Mouse (Mus musculus) c-Kit-positive CD71-positive TER-119-negative erythroid progenitor cells, embryonic 14.5 days (primary cell): ENCODE measurements around the gene Gm17026.
"Not testable (repeated sequence)": the region's sequence is repeated elsewhere in the genome, so short reads cannot be mapped to it uniquely, and the experiment has no call there.

Experiments
- DNase-seq: peaks from one replicate; pipeline ENCODE4 v3.0.0-alpha.2; 2013; ENCODE audit warnings: low read depth

The Gm17026 gene

DNA sequence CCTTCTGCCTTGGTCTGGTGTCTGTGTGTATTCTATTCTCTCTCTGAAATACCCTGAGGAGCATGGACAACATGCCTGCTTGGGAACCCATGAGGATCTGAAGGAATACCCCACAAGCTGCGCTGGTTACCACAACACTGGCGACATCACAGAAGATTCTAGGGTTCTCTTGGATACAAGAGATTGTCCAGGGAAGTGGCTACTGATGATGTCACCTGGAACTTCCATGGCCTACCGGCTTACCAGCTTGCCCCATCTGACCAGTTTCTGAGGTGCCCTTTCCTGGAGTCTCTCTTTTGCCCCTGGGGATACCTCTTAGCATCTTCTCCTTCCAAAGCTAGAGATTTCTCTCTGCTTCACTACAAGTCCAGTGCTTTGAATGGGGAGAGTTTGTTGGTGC, at the start of gene Gm17026:
Gene Gm17026 (minus strand): TSS at position 101 of the 400 bp plus-strand sequence.
- not testable (repeated sequence) for DNase-seq

DNA sequence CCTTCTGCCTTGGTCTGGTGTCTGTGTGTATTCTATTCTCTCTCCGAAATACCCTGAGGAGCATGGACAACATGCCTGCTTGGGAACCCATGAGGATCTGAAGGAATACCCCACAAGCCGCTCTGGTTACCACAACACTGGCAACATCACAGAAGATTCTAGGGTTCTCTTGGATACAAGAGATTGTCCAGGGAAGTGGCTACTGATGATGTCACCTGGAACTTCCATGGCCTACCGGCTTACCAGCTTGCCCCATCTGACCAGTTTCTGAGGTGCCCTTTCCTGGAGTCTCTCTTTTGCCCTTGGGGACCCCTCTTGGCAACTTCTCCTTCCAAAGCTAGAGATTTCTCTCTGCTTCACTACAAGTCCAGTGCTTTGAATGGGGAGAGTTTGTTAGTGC, 37.4 kb upstream of the Gm17026 start, which contains the start of gene Gm9611:
Gene Gm9611 (minus strand): TSS at position 101 of the 400 bp plus-strand sequence.
- not testable (repeated sequence) for DNase-seq

DNA sequence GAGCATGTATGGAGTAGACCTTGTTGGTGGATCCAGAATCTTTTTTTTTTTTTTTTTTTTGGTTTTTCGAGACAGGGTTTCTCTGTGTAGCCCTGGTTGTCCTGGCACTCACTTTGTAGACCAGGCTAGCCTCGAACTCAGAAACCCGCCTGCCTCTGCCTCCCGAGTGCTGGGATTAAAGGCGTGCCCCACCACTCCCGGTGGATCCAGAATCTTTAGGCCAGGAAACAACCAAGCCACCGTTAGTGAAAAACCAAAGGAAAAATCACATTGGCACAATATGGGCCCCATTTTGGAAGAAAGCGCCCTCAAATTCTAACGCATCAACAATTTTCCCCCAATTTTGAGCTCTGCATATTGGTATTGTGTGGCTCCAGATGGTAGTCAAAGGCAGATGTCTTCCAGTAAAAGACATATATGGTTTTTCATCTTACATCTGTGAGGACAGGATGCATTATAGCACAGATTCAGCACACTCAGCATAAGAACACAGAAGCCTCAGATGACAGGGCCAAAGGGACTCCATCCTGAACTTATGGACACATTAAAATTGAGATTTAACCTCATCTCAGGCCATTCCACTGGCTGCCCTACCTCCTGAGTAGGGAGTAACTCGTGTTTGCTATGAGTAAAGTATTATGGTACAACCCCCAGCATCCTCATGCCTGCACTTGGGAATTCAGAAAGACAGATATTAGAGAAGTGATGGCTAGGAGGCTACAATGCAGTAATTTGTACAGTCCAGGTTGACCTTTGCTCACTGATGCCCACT, 42.9 kb downstream of the Gm17026 start:
- DNase-seq = not testable (repeated sequence)
